14 mouse cellular contexts compared by ENCODE assay signal in the genomic region with DNA sequence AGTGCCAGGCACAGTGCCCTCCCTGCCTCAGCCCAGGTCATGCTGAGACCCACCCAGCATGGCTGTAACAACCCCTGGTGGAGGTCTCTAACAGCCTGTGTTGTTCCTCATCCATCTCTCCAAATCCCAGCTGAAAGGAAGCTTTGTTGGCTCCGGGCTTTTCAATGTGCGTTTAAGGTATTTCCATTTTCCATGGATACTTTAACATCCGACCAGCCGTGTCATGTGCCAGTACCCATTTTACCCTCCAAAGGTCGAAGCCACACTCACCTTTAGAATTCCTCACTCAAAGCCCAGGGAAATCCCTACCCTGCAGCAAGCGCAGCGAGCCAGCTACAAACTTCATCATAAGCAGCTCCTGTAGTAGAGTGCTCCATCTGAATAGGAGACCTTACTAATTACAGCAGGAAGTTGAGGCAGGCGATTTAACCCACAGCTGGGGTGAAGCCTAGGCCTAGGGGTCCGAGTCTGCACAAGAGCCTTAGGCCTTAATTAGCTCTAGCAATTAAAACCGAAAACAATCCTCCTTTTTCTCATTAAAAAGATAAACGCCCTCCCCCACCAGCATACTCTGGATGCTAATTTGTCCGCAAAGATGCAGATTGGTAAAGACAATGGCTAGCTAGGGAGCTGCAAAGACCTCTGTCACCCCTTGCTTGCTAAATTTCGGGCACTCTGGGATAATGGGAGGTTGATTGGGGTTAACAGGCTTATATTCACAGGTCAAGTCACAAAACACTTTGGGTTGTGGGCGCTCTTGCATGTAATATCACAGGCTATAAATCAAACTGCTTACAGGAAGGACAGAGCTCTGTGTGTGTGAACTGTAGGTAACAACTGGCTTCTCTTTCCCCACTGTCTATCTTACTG.
DNase-seq lines count a peak whose midpoint lies in the region; ATAC-seq and TF ChIP-seq lines count a peak whose summit lies in the region.
"Had no signal": no experiment of that assay in that cellular context is flagged by ENCODE, and none has a peak within 500 bp of the region (broad histone marks: within the 10 kb centered on the region; RNA-seq: fewer than 3 reads in every experiment).

No protein-coding gene starts in this region.

- DNase-seq in forebrain, embryonic 10.5 days (ENCODE audit: extremely low spot score, low spot score): peak; percentile 63
- no peak for DNase-seq in forebrain, postnatal 0 days
- DNase-seq in midbrain, embryonic 11.5 days (ENCODE audit: low spot score, missing footprints): peak; percentile 86
- DNase-seq in midbrain, embryonic 10.5 days (ENCODE audit: low spot score): no peak
- peak; percentile 51 for DNase-seq in forelimb bud, embryonic 11.5 days (ENCODE audit: low read depth, low spot score)
- no peak for DNase-seq in yolk sac, embryonic 10.5 days (ENCODE audit: low spot score)
- no peak for DNase-seq in lung, postnatal 0 days (ENCODE audit: low spot score)
- DNase-seq: adrenal gland, adult 8-10 months; cerebellum, postnatal 10 days; heart, postnatal 4 days; liver, embryonic 13.5 days; lung, postnatal 14 days had no signal

- H3K36me3 ChIP-seq in forebrain, embryonic 10.5 days (replicated peaks): no peaks in the 10 kb centered on the region
- no peaks in the 10 kb centered on the region for H3K36me3 ChIP-seq in forebrain, postnatal 0 days (ENCODE audit: insufficient read depth)
- no peaks in the 10 kb centered on the region for H3K36me3 ChIP-seq in midbrain, embryonic 11.5 days (ENCODE audit: control insufficient read depth, insufficient read depth, low read length)
- H3K36me3 ChIP-seq in midbrain, embryonic 10.5 days: no peaks in the 10 kb centered on the region
- H3K36me3 ChIP-seq in neural tube, embryonic 15.5 days: no peaks in the 10 kb centered on the region
- no peaks in the 10 kb centered on the region for H3K36me3 ChIP-seq in lung, postnatal 0 days (ENCODE audit: insufficient read depth, low read length)
- H3K36me3 ChIP-seq: liver, embryonic 13.5 days had no signal

- no peaks in the 10 kb centered on the region for H3K9me3 ChIP-seq in forebrain, embryonic 10.5 days
- no peaks in the 10 kb centered on the region for H3K9me3 ChIP-seq in forebrain, postnatal 0 days (ENCODE audit: low read length)
- H3K9me3 ChIP-seq in midbrain, embryonic 11.5 days (ENCODE audit: control insufficient read depth, low read length): no peaks in the 10 kb centered on the region
- H3K9me3 ChIP-seq in midbrain, embryonic 10.5 days (replicated peaks): no peaks in the 10 kb centered on the region
- no peaks in the 10 kb centered on the region for H3K9me3 ChIP-seq in neural tube, embryonic 15.5 days (replicated peaks)
- no peaks in the 10 kb centered on the region for H3K9me3 ChIP-seq in lung, postnatal 0 days (ENCODE audit: low read length)
- H3K9me3 ChIP-seq: liver, embryonic 13.5 days had no signal

- TF ChIP-seq CTCF in forebrain, postnatal 0 days (IDR thresholded peaks at IDR 0.05; ENCODE audit: low read depth): no peak
- TF ChIP-seq CTCF in lung, postnatal 0 days (IDR thresholded peaks at IDR 0.05): no peak

- peaks cover 32% of the 10 kb centered on the region for H3K4me1 ChIP-seq in forebrain, embryonic 10.5 days
- H3K4me1 ChIP-seq in forebrain, postnatal 0 days (ENCODE audit: insufficient read depth): no peaks in the 10 kb centered on the region
- peaks cover 10% of the 10 kb centered on the region for H3K4me1 ChIP-seq in midbrain, embryonic 11.5 days (ENCODE audit: control insufficient read depth, insufficient read depth, low read length)
- peaks cover 15% of the 10 kb centered on the region for H3K4me1 ChIP-seq in midbrain, embryonic 10.5 days
- peaks cover 12% of the 10 kb centered on the region for H3K4me1 ChIP-seq in neural tube, embryonic 15.5 days
- H3K4me1 ChIP-seq in lung, postnatal 0 days (ENCODE audit: insufficient read depth, low read depth, low read length): no peaks in the 10 kb centered on the region
- H3K4me1 ChIP-seq: liver, embryonic 13.5 days had no signal

- peak overlapping the region; percentile 54 for H3K27ac ChIP-seq in forebrain, embryonic 10.5 days
- H3K27ac ChIP-seq in forebrain, postnatal 0 days (ENCODE audit: low read depth, low read length): no peak overlapping the region
- H3K27ac ChIP-seq in midbrain, embryonic 11.5 days (ENCODE audit: low read depth, low read length): no peak overlapping the region
- H3K27ac ChIP-seq in midbrain, embryonic 10.5 days (replicated peaks): no peak overlapping the region; the same call in 1 of the 2 replicates
- H3K27ac ChIP-seq in neural tube, embryonic 15.5 days (replicated peaks): 0 out of 2 replicates have a peak overlapping the region, but pooled peaks have one; percentile 9
- no peak overlapping the region for H3K27ac ChIP-seq in lung, postnatal 0 days (ENCODE audit: low read length)
- H3K27ac ChIP-seq: liver, embryonic 13.5 days had no signal

- 7% methylated on average over 14 of the region's 14 CpGs for WGBS in forebrain, embryonic 10.5 days
- WGBS in forebrain, postnatal 0 days: 4% methylated on average over 14 of the region's 14 CpGs
- 24% methylated on average over 14 of the region's 14 CpGs for WGBS in midbrain, embryonic 11.5 days
- 27% methylated on average over 14 of the region's 14 CpGs for WGBS in midbrain, embryonic 10.5 days
- WGBS in neural tube, embryonic 15.5 days: 11% methylated on average over 14 of the region's 14 CpGs
- 62% methylated on average over 14 of the region's 14 CpGs for WGBS in lung, postnatal 0 days

- no peak for ATAC-seq in forebrain, postnatal 0 days
- ATAC-seq in midbrain, embryonic 11.5 days (ENCODE audit: low FRiP score): no peak
- ATAC-seq in neural tube, embryonic 15.5 days (ENCODE audit: low FRiP score): peak; percentile 66
- no peak for ATAC-seq in lung, postnatal 0 days

- H3K4me3 ChIP-seq in forebrain, embryonic 10.5 days: no peak overlapping the region
- H3K4me3 ChIP-seq in forebrain, postnatal 0 days (ENCODE audit: low read depth, low read length): no peak overlapping the region
- no peak overlapping the region for H3K4me3 ChIP-seq in midbrain, embryonic 11.5 days (ENCODE audit: low read depth, low read length)
- H3K4me3 ChIP-seq in midbrain, embryonic 10.5 days: no peak overlapping the region
- no peak overlapping the region for H3K4me3 ChIP-seq in neural tube, embryonic 15.5 days (replicated peaks)
- no peak overlapping the region for H3K4me3 ChIP-seq in lung, postnatal 0 days (ENCODE audit: low read depth, low read length)
- H3K4me3 ChIP-seq: liver, embryonic 13.5 days had no signal

- H3K4me2 ChIP-seq in forebrain, postnatal 0 days (ENCODE audit: low read depth): no peak overlapping the region
- H3K4me2 ChIP-seq in midbrain, embryonic 11.5 days: no peak overlapping the region
- no peak overlapping the region for H3K4me2 ChIP-seq in neural tube, embryonic 15.5 days
- no peak overlapping the region for H3K4me2 ChIP-seq in lung, postnatal 0 days (replicated peaks; ENCODE audit: low read depth, low read length)
- H3K4me2 ChIP-seq: heart, embryonic 11.5 days; liver, embryonic 13.5 days had no signal

- H3K9ac ChIP-seq in forebrain, postnatal 0 days: no peak overlapping the region
- H3K9ac ChIP-seq in midbrain, embryonic 11.5 days (ENCODE audit: low read length): no peak overlapping the region
- no peak overlapping the region for H3K9ac ChIP-seq in neural tube, embryonic 15.5 days (replicated peaks)
- H3K9ac ChIP-seq in lung, postnatal 0 days (replicated peaks; ENCODE audit: low read depth): no peak overlapping the region
- H3K9ac ChIP-seq: liver, embryonic 13.5 days had no signal

- H3K27me3 ChIP-seq in forebrain, embryonic 10.5 days (ENCODE audit: poor library complexity, severe bottlenecking): peaks cover 50% of the 10 kb centered on the region
- no peaks in the 10 kb centered on the region for H3K27me3 ChIP-seq in forebrain, postnatal 0 days (ENCODE audit: insufficient read depth, low read length)
- no peaks in the 10 kb centered on the region for H3K27me3 ChIP-seq in midbrain, embryonic 11.5 days (ENCODE audit: control insufficient read depth, insufficient read depth, low read length)
- no peaks in the 10 kb centered on the region; the same call in 1 of the 2 replicates for H3K27me3 ChIP-seq in midbrain, embryonic 10.5 days (ENCODE audit: low read depth, poor library complexity, severe bottlenecking)
- no peaks in the 10 kb centered on the region; the same call in 1 of the 2 replicates for H3K27me3 ChIP-seq in neural tube, embryonic 15.5 days (replicated peaks)
- no peaks in the 10 kb centered on the region for H3K27me3 ChIP-seq in lung, postnatal 0 days (replicated peaks; ENCODE audit: insufficient read depth, low read length)
- H3K27me3 ChIP-seq: liver, embryonic 13.5 days had no signal

- TF ChIP-seq EP300 in lung, postnatal 0 days (IDR thresholded peaks at IDR 0.05): no peak

Comparison
In these comparisons a context has a peak if more than half of its experiments do, and no peak if none do; other contexts are left out.
1. DNase-seq: peak in forebrain, embryonic 10.5 days (single experiment), midbrain, embryonic 11.5 days (single experiment) and forelimb bud, embryonic 11.5 days (single experiment); none in forebrain, postnatal 0 days (single experiment), midbrain, embryonic 10.5 days (single experiment), yolk sac, embryonic 10.5 days (single experiment) and lung, postnatal 0 days (single experiment).
2. H3K27ac ChIP-seq: peak in forebrain, embryonic 10.5 days (single experiment) and neural tube, embryonic 15.5 days (single experiment); none in forebrain, postnatal 0 days (single experiment), midbrain, embryonic 11.5 days (single experiment), midbrain, embryonic 10.5 days (single experiment) and lung, postnatal 0 days (single experiment).